Mouse (Mus musculus) liver, adult 2 months (tissue): ENCODE data around the gene Tmem209. TPM values are rescaled to one million over a fixed set of nuclear protein-coding genes. Genes with fewer than 3 reads are reported as not detected.

Experiments used
- DNase-seq: peaks from one replicate; pipeline ENCODE4 v3.0.0-alpha.2; 2011; ENCODE audit warnings: low read depth, low spot score; ENCODE audit errors: extremely low read depth
- H3K27ac ChIP-seq: fragments of 200-500 bp; replicated peaks from 2 replicates; pipeline ENCODE4 v1.5.1; 2012; ENCODE audit warnings: low read depth, mild to moderate bottlenecking, control low read depth, inconsistent platforms, low read length; ENCODE audit not compliant: insufficient read depth
- H3K27me3 ChIP-seq: fragments of 200-500 bp; 2 replicates; pipeline ENCODE4 v1.6.1; 2012; ENCODE audit warnings: mild to moderate bottlenecking, moderate library complexity, low read length, inconsistent platforms; ENCODE audit not compliant: control insufficient read depth, insufficient read depth
- H3K36me3 ChIP-seq: fragments of 200-500 bp; 2 replicates; pipeline ENCODE4 v1.6.1; 2012; ENCODE audit warnings: low read length, inconsistent platforms; ENCODE audit not compliant: control insufficient read depth, insufficient read depth
- H3K4me1 ChIP-seq: fragments of 200-500 bp; 2 replicates; pipeline ENCODE4 v1.6.1; 2011; ENCODE audit warnings: low read length; ENCODE audit not compliant: control insufficient read depth, insufficient read depth
- H3K4me3 ChIP-seq: fragments of 200-500 bp; 2 replicates; pipeline ENCODE4 v1.5.1; 2011; ENCODE audit warnings: low read depth, mild to moderate bottlenecking, control low read depth, low read length, moderate library complexity; ENCODE audit not compliant: insufficient read depth
- H3K79me2 ChIP-seq: fragments of 200-500 bp; 2 replicates; pipeline ENCODE4 v1.6.1; 2012; ENCODE audit warnings: inconsistent platforms, mild to moderate bottlenecking, low read length, moderate library complexity; ENCODE audit not compliant: control insufficient read depth, insufficient read depth
- H3K9ac ChIP-seq: fragments of 200-500 bp; 2 replicates; pipeline ENCODE4 v1.6.1; 2012; ENCODE audit warnings: low read depth, mild to moderate bottlenecking, control low read depth, inconsistent platforms, low read length
- CTCF ChIP-seq: fragments of 200-500 bp; IDR thresholded peaks from 2 replicates; pipeline ENCODE4 v1.5.1; 2011; ENCODE audit warnings: low read depth, low read length, control low read depth
- POLR2A ChIP-seq: fragments of 200-500 bp; IDR thresholded peaks from 2 replicates; pipeline ENCODE4 v1.6.1; 2011; ENCODE audit warnings: low read length, control low read depth; ENCODE audit not compliant: insufficient read depth; ENCODE audit errors: extremely low read depth
- WGBS: fragments of 180-500 bp; shearing (Covaris S2); methylation state at CpG from one replicate; pipeline ENCODE4 v1.1.7; 2018; 5-methylcytosine and 5-hydroxymethylcytosine counted together
- polyA plus RNA-seq: library from polyadenylated mRNA; depleted of rRNA; stranded (reverse); fragments of >200 nt; gene quantifications from 2 replicates; pipeline ENCODE4 v1.2.3, GENCODE M21; 2012
- total RNA-seq: library from RNA; depleted of rRNA; stranded (reverse); fragments of >200 nt; gene quantifications from 2 replicates; pipeline ENCODE4 v1.2.3, GENCODE M21; 2014

Tmem209 gene
- total and polyA plus RNA-seq, 2 experiments = 9.2 to 23.5 TPM

DNA sequence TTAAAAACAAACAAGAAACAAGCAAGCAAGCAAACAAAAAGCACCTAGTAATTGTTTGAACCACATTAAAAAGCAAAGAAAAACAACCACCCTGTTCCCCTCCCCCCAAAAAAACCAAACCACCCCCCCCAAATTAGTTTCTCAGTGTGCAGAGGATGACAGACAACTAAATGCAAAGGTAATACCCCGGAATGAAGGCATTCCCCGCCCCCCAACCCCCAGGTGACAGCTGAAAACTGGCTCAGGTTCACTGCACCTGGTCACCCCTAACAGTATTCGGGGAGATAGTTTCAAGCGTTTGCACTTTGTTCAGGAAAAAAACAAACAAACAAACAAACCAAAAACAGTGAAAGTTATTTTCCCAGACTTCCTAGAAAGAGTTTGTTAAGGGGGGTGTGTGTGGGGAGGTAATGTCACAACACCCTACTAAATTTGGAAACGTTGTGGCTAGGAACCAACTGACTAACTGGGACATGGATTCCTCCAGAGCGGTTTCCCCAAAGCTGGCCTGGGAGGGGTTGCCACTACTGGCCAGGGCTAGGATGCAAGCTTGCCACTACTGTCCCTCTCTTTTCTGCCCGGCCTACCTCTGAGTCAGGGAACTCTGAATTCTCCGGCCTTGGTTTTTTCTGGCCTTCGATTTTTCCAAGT, 38.2 kb upstream of the Tmem209 start:
- peaks cover 2% of the 10 kb centered on the region; the same call in 1 of the 2 replicates for H3K4me1 ChIP-seq
- TF ChIP-seq POLR2A (no peak), CTCF (no peak)
- 31% methylated on average over 9 of the region's 9 CpGs for WGBS
- peaks cover 2% of the 10 kb centered on the region; the same call in 1 of the 2 replicates for H3K27me3 ChIP-seq
- H3K9ac ChIP-seq = no peak overlapping the region
- H3K79me2 ChIP-seq = no peaks in the 10 kb centered on the region
- peak; percentile 52 for DNase-seq
- H3K27ac ChIP-seq = no peak overlapping the region
- no peaks in the 10 kb centered on the region for H3K36me3 ChIP-seq
- no peak overlapping the region for H3K4me3 ChIP-seq

DNA sequence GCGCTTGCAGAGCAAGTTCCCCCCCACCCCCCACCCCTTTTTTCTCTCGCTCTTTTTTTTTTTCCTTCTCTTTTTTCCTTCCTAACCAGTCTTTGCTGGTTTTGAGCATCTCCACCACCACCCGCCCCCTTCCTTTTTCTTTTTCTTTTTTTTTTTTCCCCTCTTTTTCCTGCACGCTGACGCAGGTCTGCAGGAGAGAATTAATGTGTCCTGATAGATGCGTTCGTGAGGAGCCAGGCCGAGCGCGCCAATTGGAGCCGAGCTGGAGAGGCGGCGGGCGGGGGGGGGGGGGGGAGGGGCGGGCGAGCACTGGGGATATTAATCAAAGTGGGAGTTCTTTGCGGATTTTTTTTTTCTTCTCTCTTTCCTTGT, 37.7 kb upstream of the Tmem209 start:
- Histone ChIP-seq H3K27me3 (peaks cover 2% of the 10 kb centered on the region; the same call in 1 of the 2 replicates), H3K9ac (no peak overlapping the region), H3K27ac (no peak overlapping the region), H3K79me2 (no peaks in the 10 kb centered on the region), H3K4me1 (peaks cover 2% of the 10 kb centered on the region; the same call in 1 of the 2 replicates), H3K4me3 (no peak overlapping the region), H3K36me3 (no peaks in the 10 kb centered on the region)
- DNase-seq = no peak
- TF ChIP-seq POLR2A = no peak
- no peak for TF ChIP-seq CTCF
- WGBS = 7% methylated on average over 17 of the region's 17 CpGs

DNA sequence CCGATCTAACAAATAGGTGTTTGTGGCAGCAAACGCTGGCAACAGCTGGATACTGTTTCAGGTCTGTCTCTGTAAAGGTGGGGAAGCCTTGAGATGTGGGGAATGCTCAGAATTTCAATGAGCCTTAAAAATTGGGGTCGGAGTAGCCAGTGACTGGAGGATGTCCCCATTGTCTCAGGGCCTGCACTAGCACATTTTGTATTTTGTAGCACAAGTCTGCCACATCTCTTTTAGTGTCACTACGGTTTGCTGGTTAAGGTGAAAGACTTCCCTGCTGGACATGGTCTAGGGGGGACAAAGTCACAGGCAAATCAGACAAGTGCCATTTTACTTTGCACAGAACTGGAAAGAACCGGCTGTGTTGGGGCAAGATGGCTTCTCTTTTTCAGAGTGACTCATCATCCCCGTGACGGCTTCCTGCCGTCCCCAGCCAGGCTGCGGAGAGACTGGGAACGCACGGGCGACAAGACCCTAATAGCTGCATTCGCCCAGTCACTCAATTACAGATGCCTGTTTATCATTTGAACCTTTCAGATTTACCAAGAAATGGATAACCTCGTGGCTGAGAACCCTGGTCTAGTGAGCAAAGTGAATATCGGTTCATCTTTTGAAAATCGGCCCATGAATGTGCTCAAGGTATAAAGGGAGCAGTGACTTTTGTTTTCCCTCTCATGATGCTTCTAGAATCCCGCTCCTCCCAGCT, 37.1 kb upstream of the Tmem209 start:
- no peaks in the 10 kb centered on the region for H3K79me2 ChIP-seq
- peak overlapping the region; percentile 13; the same call in 1 of the 2 replicates for H3K4me3 ChIP-seq
- H3K9ac ChIP-seq = no peak overlapping the region
- DNase-seq = no peak
- no peak overlapping the region for H3K27ac ChIP-seq
- H3K36me3 ChIP-seq = no peaks in the 10 kb centered on the region
- TF ChIP-seq CTCF (no peak), POLR2A (no peak)
- 49% methylated on average over 17 of the region's 17 CpGs for WGBS
- H3K4me1 ChIP-seq = peaks cover 2% of the 10 kb centered on the region; the same call in 1 of the 2 replicates
- H3K27me3 ChIP-seq = peaks cover under 1% of the 10 kb centered on the region; the same call in 1 of the 2 replicates

DNA sequence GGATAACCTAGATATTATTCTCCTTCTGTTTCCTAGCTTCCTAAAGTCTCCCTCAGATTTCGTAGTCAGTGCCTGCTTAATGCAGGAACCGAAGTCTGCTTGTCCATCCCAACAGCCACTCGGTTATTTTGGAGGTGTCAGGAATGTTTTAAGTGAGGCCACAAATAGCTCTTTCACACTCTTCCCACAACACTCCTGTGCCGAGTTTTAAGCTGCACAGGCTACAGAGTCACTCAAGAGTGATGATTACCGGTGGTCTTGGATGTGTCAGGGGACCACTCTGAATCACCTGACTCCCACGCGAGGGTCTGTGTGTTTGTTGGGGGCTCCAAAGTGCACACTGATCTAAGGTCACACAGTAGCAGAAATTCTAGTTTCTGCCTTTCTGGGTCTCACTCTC, 36.1 kb upstream of the Tmem209 start:
- Histone ChIP-seq H3K4me1 (peaks cover 2% of the 10 kb centered on the region; the same call in 1 of the 2 replicates), H3K9ac (no peak overlapping the region), H3K79me2 (no peaks in the 10 kb centered on the region), H3K27me3 (no peaks in the 10 kb centered on the region; the same call in 1 of the 2 replicates), H3K27ac (no peak overlapping the region), H3K36me3 (no peaks in the 10 kb centered on the region), H3K4me3 (no peak overlapping the region)
- DNase-seq = no peak
- TF ChIP-seq CTCF (no peak), POLR2A (no peak)
- 91% methylated on average over 7 of the region's 7 CpGs for WGBS

DNA sequence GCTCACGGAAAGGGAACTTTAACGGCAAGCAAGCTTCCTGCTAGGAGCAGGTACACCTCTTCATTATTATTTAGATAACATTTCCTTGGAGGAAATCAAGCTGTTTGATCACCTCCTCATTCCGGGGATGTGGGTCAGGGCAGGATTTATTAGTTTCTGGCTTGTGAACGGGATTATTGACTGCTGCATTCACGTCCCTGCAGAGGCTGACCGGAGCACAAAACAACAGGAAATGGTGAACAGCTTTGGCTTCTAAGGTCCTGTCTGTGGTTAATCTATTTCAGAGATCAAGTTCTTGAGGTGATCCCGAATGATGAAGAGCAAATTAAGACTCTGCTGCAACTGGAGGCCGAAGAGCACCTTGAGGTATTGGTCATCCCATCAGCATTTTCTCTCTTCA, 34.3 kb upstream of the Tmem209 start:
- H3K4me3 ChIP-seq = no peak overlapping the region
- WGBS = 67% methylated on average over 8 of the region's 8 CpGs
- peaks cover 2% of the 10 kb centered on the region; the same call in 1 of the 2 replicates for H3K4me1 ChIP-seq
- no peaks in the 10 kb centered on the region for H3K79me2 ChIP-seq
- H3K27ac ChIP-seq = no peak overlapping the region
- TF ChIP-seq POLR2A (no peak), CTCF (no peak)
- H3K27me3 ChIP-seq = no peaks in the 10 kb centered on the region
- no peaks in the 10 kb centered on the region for H3K36me3 ChIP-seq
- no peak overlapping the region for H3K9ac ChIP-seq
- no peak for DNase-seq

DNA sequence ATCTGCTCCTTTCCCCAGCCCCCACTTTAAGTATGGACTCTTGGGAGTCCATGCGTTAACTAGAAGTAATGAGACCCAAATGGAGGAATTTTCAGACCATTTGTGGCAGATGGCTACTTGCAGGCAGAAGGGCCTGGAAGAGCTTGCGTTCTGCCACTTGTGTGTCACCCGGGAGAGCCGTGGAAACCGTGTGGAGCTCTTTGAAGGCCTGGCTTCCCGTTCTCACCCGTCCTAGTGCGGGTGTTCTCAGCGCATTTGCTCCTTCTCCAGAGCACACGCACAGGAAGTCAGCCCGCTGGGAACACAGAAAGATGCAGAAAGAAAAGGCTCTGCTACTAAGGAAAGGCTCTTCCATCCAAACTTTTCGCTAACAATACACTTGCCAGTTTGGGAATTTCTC, 33.5 kb upstream of the Tmem209 start:
- no peaks in the 10 kb centered on the region for H3K27me3 ChIP-seq
- H3K36me3 ChIP-seq = no peaks in the 10 kb centered on the region
- no peak overlapping the region for H3K9ac ChIP-seq
- WGBS = 84% methylated on average over 12 of the region's 12 CpGs
- DNase-seq = no peak
- TF ChIP-seq CTCF (no peak), POLR2A (no peak)
- peaks cover 2% of the 10 kb centered on the region; the same call in 1 of the 2 replicates for H3K4me1 ChIP-seq
- no peaks in the 10 kb centered on the region for H3K79me2 ChIP-seq
- no peak overlapping the region for H3K4me3 ChIP-seq
- no peak overlapping the region for H3K27ac ChIP-seq
